In genomic region chr13:94669106-94669683, GRCm38 (mm10) we compare ENCODE assay signal across 15 mouse cellular contexts.
"Had no signal": no experiment of that assay in that cellular context is flagged by ENCODE, and none has a peak within 500 bp of the region (broad histone marks: within the 10 kb centered on the region; RNA-seq: fewer than 3 reads in every experiment).

No protein-coding gene starts in this region.

- H3K36me3 ChIP-seq: liver, embryonic 15.5 days; midbrain, embryonic 10.5 days; neural tube, embryonic 13.5 days; stomach, embryonic 15.5 days had no signal

- H3K9ac ChIP-seq: liver, embryonic 15.5 days; neural tube, embryonic 13.5 days; stomach, embryonic 15.5 days had no signal

- H3K4me3 ChIP-seq: liver, embryonic 15.5 days; midbrain, embryonic 10.5 days; neural tube, embryonic 13.5 days; stomach, embryonic 15.5 days had no signal

- H3K9me3 ChIP-seq: liver, embryonic 15.5 days; midbrain, embryonic 10.5 days; neural tube, embryonic 13.5 days; stomach, embryonic 15.5 days had no signal

- H3K4me1 ChIP-seq: liver, embryonic 15.5 days; neural tube, embryonic 13.5 days; stomach, embryonic 15.5 days had no signal

- H3K4me2 ChIP-seq: liver, embryonic 11.5 days; liver, embryonic 15.5 days; neural tube, embryonic 13.5 days; stomach, embryonic 15.5 days had no signal

- DNase-seq: kidney, adult 8-10 months; kidney, postnatal 25 days; layer of hippocampus, adult 9-11 months; left cerebral cortex, postnatal 4 days; lung, adult 2 months; lung, postnatal 36 days; retina, postnatal 1 day; thymus, postnatal 4 days had no signal

- H3K27ac ChIP-seq: liver, embryonic 15.5 days; midbrain, embryonic 10.5 days; neural tube, embryonic 13.5 days; stomach, embryonic 15.5 days had no signal

- ATAC-seq: lung, postnatal 0 days; midbrain, embryonic 16.5 days had no signal
